Mouse (Mus musculus) heart, embryonic 12.5 days (tissue): Measurements from ENCODE around the gene Celsr1. TPM values are rescaled to one million over a fixed set of nuclear protein-coding genes. Genes with fewer than 3 reads are reported as not detected.

Source experiments
- ATAC-seq: fragments of 200-750 bp; cut with Nextera tagmentation; 2 replicates; pipeline ENCODE4 v1.8.0; 2017; ENCODE audit warnings: moderate TSS enrichment, moderate library complexity; ENCODE audit not compliant: insufficient number of reproducible peaks, low FRiP score
- H3K27ac ChIP-seq: fragments of 300-500 bp; sonication (generic); 2 replicates; pipeline ENCODE4 v1.5.1; 2016; ENCODE audit warnings: mild to moderate bottlenecking, moderate library complexity; ENCODE audit not compliant: poor library complexity, severe bottlenecking
- H3K27me3 ChIP-seq: fragments of 300-500 bp; sonication (generic); replicated peaks from 2 replicates; pipeline ENCODE4 v1.6.1; 2016; ENCODE audit warnings: mild to moderate bottlenecking, moderate library complexity
- H3K36me3 ChIP-seq: fragments of 300-500 bp; sonication (generic); 2 replicates; pipeline ENCODE4 v1.6.1; 2016; ENCODE audit warnings: mild to moderate bottlenecking, moderate library complexity
- H3K4me1 ChIP-seq: fragments of 300-500 bp; sonication (generic); replicated peaks from 2 replicates; pipeline ENCODE4 v1.6.1; 2016; ENCODE audit warnings: mild to moderate bottlenecking
- H3K4me2 ChIP-seq: fragments of 300-500 bp; sonication (generic); 2 replicates; pipeline ENCODE4 v1.6.1; 2016; ENCODE audit warnings: mild to moderate bottlenecking, moderate library complexity
- H3K4me3 ChIP-seq: fragments of 300-500 bp; sonication (generic); 2 replicates; pipeline ENCODE4 v1.5.1; 2016; ENCODE audit warnings: mild to moderate bottlenecking
- H3K9ac ChIP-seq: fragments of 300-500 bp; sonication (generic); 2 replicates; pipeline ENCODE4 v1.6.1; 2016; ENCODE audit warnings: mild to moderate bottlenecking, moderate library complexity
- H3K9me3 ChIP-seq: fragments of 300-500 bp; sonication (generic); replicated peaks from 2 replicates; pipeline ENCODE4 v1.6.1; 2016; ENCODE audit warnings: mild to moderate bottlenecking, moderate library complexity
- WGBS: fragments of 180-500 bp; shearing (Covaris S2); methylation state at CpG from one replicate; pipeline ENCODE4 v1.1.7; 2016; 5-methylcytosine and 5-hydroxymethylcytosine counted together
- polyA plus RNA-seq: library from polyadenylated mRNA; unstranded; fragments of >200 nt; fragmentation: Nextera tagmentation; extraction: Ambion mirVana; gene quantifications from 2 replicates; pipeline ENCODE4 v1.2.1, GENCODE M21; 2016

Gene Celsr1
- polyA plus RNA-seq, 1 experiment from 2014 or later = 2.0 TPM

- Histone ChIP-seq H3K4me2 (no peak overlapping the region), H3K4me3 (no peak overlapping the region), H3K9ac (no peak overlapping the region), H3K9me3 (0 out of 2 replicates have a peak, but pooled peaks cover 3% of the 10 kb centered on the region), H3K4me1 (peaks cover 77% of the 10 kb centered on the region), H3K36me3 (no peaks in the 10 kb centered on the region), H3K27ac (no peak overlapping the region), H3K27me3 (no peaks in the 10 kb centered on the region)
- ATAC-seq = no peak
- WGBS = 84% methylated on average over 8 of the region's 8 CpGs
Observed at GRCm38 (mm10) chr15:86064191-86064849, 30.7 kb upstream of the Celsr1 start.

DNA sequence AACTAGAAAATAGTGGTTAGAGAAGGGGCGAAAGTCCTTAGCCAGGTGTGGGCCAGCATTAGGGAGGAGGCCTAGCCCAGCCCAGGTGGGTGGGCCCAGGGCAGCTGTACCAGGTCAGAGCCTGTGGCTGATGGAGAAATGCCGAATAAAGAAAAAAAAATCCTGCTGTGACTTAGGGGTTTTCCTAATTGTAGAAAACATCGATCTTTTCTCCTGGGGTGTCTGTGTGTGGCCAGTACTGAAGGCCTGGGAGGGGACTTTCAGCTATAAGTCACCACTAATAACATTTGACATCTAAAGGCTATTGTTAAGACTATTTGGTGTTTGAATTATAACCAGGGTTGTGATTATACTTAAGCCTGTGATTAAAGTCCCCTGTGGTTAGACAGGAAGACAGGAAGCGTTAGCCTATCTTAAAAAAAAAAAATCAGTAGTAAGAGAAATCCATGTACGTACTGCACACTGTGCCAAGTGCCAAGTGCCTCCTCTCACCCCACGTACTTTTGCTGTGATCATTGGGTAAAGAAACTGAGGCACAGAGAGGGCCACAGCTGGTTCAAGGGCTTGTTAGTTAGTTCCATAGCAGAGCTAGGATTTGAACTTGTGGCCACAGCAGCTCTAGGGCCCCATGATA lies 28.4 kb upstream of the Celsr1 start:
- Histone ChIP-seq H3K4me2 (no peak overlapping the region), H3K36me3 (no peaks in the 10 kb centered on the region), H3K4me1 (peaks cover 68% of the 10 kb centered on the region), H3K27ac (no peak overlapping the region), H3K27me3 (no peaks in the 10 kb centered on the region), H3K9me3 (0 out of 2 replicates have a peak, but pooled peaks cover 3% of the 10 kb centered on the region), H3K4me3 (no peak overlapping the region), H3K9ac (no peak overlapping the region)
- no peak for ATAC-seq
- WGBS = 75% methylated on average over 6 of the region's 6 CpGs

- 83% methylated on average over 7 of the region's 7 CpGs for WGBS
- Histone ChIP-seq H3K27ac (no peak overlapping the region), H3K9me3 (0 out of 2 replicates have a peak, but pooled peaks cover 3% of the 10 kb centered on the region), H3K4me1 (peaks cover 62% of the 10 kb centered on the region), H3K36me3 (no peaks in the 10 kb centered on the region), H3K27me3 (no peaks in the 10 kb centered on the region; the same call in 1 of the 2 replicates), H3K4me3 (no peak overlapping the region), H3K9ac (no peak overlapping the region), H3K4me2 (peak overlapping the region; percentile 26; the same call in 1 of the 2 replicates)
- ATAC-seq = no peak
Observed at GRCm38 (mm10) chr15:86061221-86061620, 27.6 kb upstream of the Celsr1 start.

DNA sequence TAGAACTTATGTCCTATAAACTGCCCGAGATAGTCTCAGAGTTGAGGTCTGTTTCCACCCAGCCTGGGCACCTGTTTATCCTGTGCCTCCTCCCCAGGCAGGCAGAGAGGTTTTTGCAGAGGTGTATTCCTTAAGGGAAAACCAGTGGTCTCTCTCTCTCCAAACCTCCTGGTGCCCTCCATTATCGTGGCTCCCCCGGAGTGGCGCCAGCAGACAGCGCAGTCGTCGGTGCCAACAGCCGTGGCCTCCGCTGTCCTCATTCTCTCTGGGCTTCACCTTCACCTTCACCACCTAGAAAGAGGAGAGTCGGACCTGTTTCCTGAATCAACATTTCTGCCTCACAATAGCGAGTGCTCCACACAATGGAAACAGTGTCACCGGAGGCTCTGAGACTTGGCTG lies 27.0 kb upstream of the Celsr1 start:
- Histone ChIP-seq H3K4me1 (peaks cover 62% of the 10 kb centered on the region), H3K27ac (no peak overlapping the region), H3K9ac (no peak overlapping the region), H3K4me2 (peak overlapping the region; percentile 26), H3K9me3 (no peaks in the 10 kb centered on the region), H3K27me3 (no peaks in the 10 kb centered on the region; the same call in 1 of the 2 replicates), H3K4me3 (no peak overlapping the region), H3K36me3 (no peaks in the 10 kb centered on the region)
- ATAC-seq = no peak
- WGBS = 82% methylated on average over 12 of the region's 12 CpGs

DNA sequence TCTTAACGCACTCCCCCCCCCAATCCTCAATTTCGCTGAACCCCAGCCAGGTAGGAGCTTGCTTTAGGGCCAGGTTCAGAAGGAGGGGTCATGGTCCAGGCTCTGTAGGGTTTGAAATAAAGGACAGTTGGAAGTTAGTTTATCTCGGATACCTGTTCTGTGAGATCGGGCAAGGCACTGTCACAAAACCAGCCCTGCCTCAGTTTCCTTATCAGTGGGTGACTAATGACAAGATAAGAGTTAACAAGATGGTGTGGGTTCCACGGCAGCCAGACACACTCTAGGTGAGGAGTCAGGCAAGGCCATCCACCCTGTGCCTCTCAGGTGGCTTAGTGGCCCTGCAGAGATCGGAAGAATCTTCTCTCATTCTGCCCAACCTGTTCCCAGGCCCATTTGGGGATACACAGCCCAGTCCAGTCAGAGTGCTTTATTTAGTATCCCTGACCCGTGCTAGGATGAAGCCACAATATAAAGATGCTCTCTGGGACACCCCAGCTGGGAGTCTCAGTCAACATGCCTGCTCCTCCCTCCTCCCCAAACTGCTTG lies 26.3 kb upstream of the Celsr1 start:
- Histone ChIP-seq H3K4me2 (peak overlapping the region; percentile 86), H3K9me3 (no peaks in the 10 kb centered on the region), H3K9ac (peak overlapping the region; percentile 98; the same call in 1 of the 2 replicates), H3K4me1 (peaks cover 57% of the 10 kb centered on the region), H3K4me3 (peak overlapping the region; percentile 90), H3K27me3 (no peaks in the 10 kb centered on the region; the same call in 1 of the 2 replicates), H3K36me3 (no peaks in the 10 kb centered on the region), H3K27ac (no peak overlapping the region)
- WGBS = 58% methylated on average over 7 of the region's 7 CpGs
- ATAC-seq = no peak

DNA sequence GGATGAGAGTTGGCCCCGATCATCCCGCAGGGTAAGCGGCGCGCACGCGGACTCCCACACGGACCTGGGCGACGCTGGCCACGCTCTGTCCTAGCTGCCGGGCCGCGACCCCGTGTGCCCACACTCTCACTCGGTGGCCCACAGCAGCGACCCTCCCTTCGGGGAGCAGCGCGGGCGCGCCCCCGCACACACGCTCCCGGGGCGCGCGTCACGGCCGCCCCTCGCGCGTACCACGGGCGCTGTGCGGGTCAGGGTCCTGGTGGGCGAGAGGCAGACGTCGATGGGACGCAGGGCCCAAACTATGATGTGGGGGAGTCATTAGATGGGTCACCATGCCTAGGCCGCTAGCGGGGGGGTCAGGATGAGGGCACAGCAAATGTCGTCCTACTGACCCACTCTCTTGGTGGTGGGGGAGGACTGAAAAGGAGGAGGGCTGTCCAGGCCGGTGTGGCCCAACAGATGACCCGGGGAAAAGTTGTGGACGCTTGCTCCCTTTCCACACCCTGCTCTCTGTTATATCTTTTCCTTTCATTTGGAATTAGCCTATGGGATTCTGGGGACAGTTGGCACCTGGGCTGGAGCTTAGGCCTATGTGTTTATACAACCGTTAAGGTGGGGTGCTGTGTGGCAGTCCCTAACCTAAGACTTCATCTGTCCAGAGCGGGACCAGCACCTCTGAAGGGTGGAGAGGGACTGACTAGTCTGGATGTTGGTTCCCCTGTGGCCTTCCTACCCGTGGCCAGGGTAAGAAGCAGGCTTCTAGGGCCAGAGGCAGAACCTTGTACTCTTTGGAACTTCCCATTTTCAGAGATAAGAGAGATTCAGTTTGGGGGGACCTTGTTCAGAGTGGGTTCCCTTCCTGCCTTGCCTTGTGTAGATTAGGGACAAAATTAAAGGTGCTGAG lies 25.6 kb upstream of the Celsr1 start:
- ATAC-seq = peak; percentile 40
- Histone ChIP-seq H3K9me3 (no peaks in the 10 kb centered on the region), H3K4me1 (peaks cover 51% of the 10 kb centered on the region)

DNA sequence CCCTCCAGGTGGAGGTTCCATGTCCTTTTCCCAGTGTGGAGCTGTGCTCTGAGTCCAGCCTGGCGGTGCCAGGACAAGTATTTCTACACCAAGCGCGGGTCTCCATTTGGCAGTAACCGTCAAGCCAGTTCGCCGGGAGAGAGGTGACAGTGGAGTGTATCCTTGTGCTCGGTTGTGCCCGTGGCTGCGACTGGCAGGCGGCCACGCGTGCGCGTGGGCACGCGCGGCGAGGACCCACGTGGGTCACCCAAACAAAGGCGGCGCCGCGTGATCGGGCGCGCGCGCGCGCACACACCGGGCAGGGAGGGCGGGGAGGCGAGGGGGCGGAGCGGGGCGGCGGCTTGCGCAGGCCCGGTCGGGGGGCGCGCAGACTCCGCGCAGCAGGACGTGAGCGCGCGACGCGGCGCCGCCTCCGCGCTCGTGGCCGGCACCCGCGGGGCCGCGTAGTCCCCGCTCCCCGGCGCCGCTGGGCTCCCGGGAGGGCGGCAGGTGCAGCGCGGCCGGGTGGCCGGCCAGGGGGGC lies 24.9 kb upstream of the Celsr1 start:
- Histone ChIP-seq H3K9me3 (no peaks in the 10 kb centered on the region), H3K4me2 (peak overlapping the region; percentile 86), H3K27me3 (no peaks in the 10 kb centered on the region; the same call in 1 of the 2 replicates), H3K4me1 (peaks cover 49% of the 10 kb centered on the region), H3K27ac (peak overlapping the region; percentile 53), H3K9ac (peak overlapping the region; percentile 98), H3K36me3 (no peaks in the 10 kb centered on the region), H3K4me3 (peak overlapping the region; percentile 90)
- ATAC-seq = peak; percentile 77
- WGBS = 1% methylated on average over 69 of the region's 70 CpGs

More for the DNA sequence above, 25.6 kb upstream of the Celsr1 start:
- Histone ChIP-seq H3K9ac (peak overlapping the region; percentile 98), H3K27ac (peak overlapping the region; percentile 53), H3K36me3 (no peaks in the 10 kb centered on the region), H3K27me3 (no peaks in the 10 kb centered on the region; the same call in 1 of the 2 replicates), H3K4me2 (peak overlapping the region; percentile 86), H3K4me3 (peak overlapping the region; percentile 90)
- WGBS = 2% methylated on average over 49 of the region's 49 CpGs

DNA sequence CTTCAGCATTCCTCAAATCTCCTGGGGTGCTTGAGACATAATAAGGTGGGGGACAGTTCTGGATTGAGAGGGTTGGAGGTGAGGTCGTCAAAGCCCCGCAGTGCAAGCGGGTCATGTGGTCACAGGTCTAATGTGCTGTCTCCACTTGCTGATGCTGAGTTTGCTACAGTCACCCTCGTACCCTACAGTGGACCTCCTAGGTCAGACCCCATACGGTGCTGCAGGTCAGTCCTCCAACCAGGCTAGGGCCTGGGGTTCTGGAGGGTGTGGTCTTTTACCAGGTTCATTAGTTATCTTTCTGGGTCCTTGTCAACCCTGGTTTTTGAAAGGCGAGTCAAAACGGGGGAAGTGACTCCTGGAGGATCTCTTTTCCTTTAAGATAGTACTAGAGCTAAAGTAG lies 24.3 kb upstream of the Celsr1 start:
- Histone ChIP-seq H3K36me3 (no peaks in the 10 kb centered on the region), H3K9ac (peak overlapping the region; percentile 98), H3K4me3 (peak overlapping the region; percentile 90), H3K27ac (0 out of 2 replicates have a peak overlapping the region, but pooled peaks have one; percentile 53), H3K4me2 (peak overlapping the region; percentile 86), H3K27me3 (no peaks in the 10 kb centered on the region; the same call in 1 of the 2 replicates), H3K9me3 (no peaks in the 10 kb centered on the region), H3K4me1 (peaks cover 49% of the 10 kb centered on the region)
- ATAC-seq = no peak
- 7% methylated on average over 7 of the region's 7 CpGs for whole genome bisulfite sequencing

GRCm38 (mm10) chr15:86057413-86057812 lies 23.8 kb upstream of the Celsr1 start, which contains the start of gene Gramd4:
Gene Gramd4, plus strand, starts transcription at chr15:86057695.
- Histone ChIP-seq H3K9ac (peak within 1 kb of the TSS; percentile 98), H3K4me3 (peak within 1 kb of the TSS; percentile 90), H3K36me3 (no peaks in the 10 kb centered on the region), H3K4me2 (peak within 1 kb of the TSS; percentile 86), H3K9me3 (no peaks in the 10 kb centered on the region), H3K27me3 (no peaks in the 10 kb centered on the region; the same call in 1 of the 2 replicates), H3K27ac (peak within 1 kb of the TSS; percentile 53; the same call in 1 of the 2 replicates), H3K4me1 (peaks cover 45% of the 10 kb centered on the region)
- ATAC-seq = no peak
- whole genome bisulfite sequencing = 20% methylated on average over 6 of the region's 6 CpGs

DNA sequence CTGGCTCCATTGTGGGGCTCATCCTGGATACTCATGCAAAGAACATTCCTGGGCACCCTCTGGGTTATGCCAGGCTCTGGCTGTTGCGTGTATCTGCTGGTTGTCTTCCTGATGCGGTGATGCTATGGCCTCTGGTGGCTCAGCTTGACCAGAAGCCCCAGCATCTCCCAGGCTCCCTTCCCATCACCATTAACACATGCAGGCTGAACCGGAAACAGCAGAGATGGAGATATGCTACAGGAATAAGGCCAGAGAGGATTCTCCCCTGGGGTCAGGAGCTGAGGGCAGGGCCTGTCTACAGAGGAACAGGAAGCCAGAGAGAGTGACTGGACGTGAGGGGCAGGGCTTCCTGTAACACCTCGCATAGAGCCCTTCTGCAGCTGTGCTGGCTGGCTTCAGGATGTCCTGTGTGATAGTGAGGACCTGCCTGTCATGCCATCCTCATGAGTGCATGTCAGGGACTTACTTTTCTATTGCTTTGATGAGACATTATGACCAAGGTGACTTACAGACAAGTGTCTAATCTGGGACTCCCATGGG lies 22.7 kb upstream of the Celsr1 start:
- Histone ChIP-seq H3K4me3 (no peak overlapping the region), H3K9me3 (no peaks in the 10 kb centered on the region), H3K27ac (no peak overlapping the region), H3K4me2 (no peak overlapping the region), H3K4me1 (peaks cover 38% of the 10 kb centered on the region), H3K36me3 (no peaks in the 10 kb centered on the region), H3K9ac (no peak overlapping the region), H3K27me3 (no peaks in the 10 kb centered on the region; the same call in 1 of the 2 replicates)
- no peak for ATAC-seq
- 65% methylated on average over 5 of the region's 5 CpGs for WGBS
